Mouse (Mus musculus): ENCODE measurements around the gene Fras1.

DNA sequence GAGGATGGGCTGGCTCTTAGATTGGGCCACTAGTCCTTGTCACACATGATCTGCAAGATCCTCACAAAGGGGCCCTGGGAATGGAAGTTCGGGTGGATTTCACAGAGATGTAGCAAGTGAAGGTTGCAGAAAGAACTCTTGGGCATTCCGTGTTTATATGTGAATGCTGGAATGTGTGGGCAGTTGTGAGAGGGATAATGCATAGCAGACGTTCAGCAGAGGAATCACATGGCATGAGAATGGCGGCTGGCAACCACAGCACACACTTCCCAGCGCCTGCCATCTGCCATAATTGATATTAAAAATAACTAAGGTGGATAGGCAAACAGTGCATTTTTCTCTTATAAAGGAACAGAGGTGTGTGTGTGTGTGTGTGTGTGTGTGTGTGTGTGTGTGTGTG, 234.3 kb downstream of the Fras1 start:
- TF ChIP-seq GATA1 (IDR thresholded peaks at IDR 0.05; ENCODE audit: low read length) (no peak), TAL1 (IDR thresholded peaks at IDR 0.05; ENCODE audit: low read length) (no peak)

All from erythroblast, embryonic 14.5 days (primary cell).